Mouse (Mus musculus) MEL (cell line): Measurements from ENCODE around the gene Atp8b4. TPM values are rescaled to one million over a fixed set of nuclear protein-coding genes. Genes with fewer than 3 reads are reported as not detected.
A peak's percentile ranks its signal among the peaks of the same experiment; 100 is the strongest.

Source experiments
- DNase-seq: peaks from one replicate; pipeline ENCODE4 v3.0.0; 2011; ENCODE audit warnings: low read depth, low spot score
- H3K27ac ChIP-seq: 2 replicates; pipeline ENCODE4 v1.5.1; 2012; ENCODE audit warnings: low read depth, mild to moderate bottlenecking, control low read depth, low read length, moderate library complexity; ENCODE audit not compliant: control insufficient read depth
- H3K27me3 ChIP-seq, 2 experiments: fragments of 150-350 bp in 1 of 2; sonication (generic) in 1 of 2; 2 replicates each; pipeline ENCODE4 v1.6.1; 2012; ENCODE audit warnings: low read length in 2 of 2, mild to moderate bottlenecking in 2 of 2, improper control_type of control experiment in 1 of 2, moderate library complexity in 1 of 2; ENCODE audit not compliant: insufficient read depth in 2 of 2, control insufficient read depth in 1 of 2
- H3K36me3 ChIP-seq, 2 experiments: 2 replicates each; pipeline ENCODE4 v1.6.1; 2012 to 2014; ENCODE audit warnings: low read length in 2 of 2, improper control_type of control experiment in 1 of 2, inconsistent platforms in 1 of 2, mild to moderate bottlenecking in 1 of 2; ENCODE audit not compliant: insufficient read depth in 2 of 2, control insufficient read depth in 1 of 2
- H3K4me1 ChIP-seq, 2 experiments: fragments of 150-350 bp in 1 of 2; sonication (generic) in 1 of 2; 2 replicates each; pipeline ENCODE4 v1.6.1; 2012; ENCODE audit warnings: low read length in 2 of 2, improper control_type of control experiment in 1 of 2, mild to moderate bottlenecking in 1 of 2; ENCODE audit not compliant: insufficient read depth in 2 of 2, control insufficient read depth in 1 of 2
- H3K4me3 ChIP-seq, 2 experiments: fragments of 150-350 bp in 1 of 2; sonication (generic) in 1 of 2; 2 replicates each; pipeline ENCODE4 v1.5.1; 2012; ENCODE audit warnings: low read depth in 2 of 2, low read length in 2 of 2, mild to moderate bottlenecking in 2 of 2, moderate library complexity in 2 of 2, control low read depth in 1 of 2, improper control_type of control experiment in 1 of 2; ENCODE audit not compliant: control insufficient read depth in 1 of 2, insufficient read depth in 1 of 2
- H3K79me2 ChIP-seq: 2 replicates; pipeline ENCODE4 v1.6.1; 2012; ENCODE audit warnings: mild to moderate bottlenecking, low read length, moderate library complexity; ENCODE audit not compliant: control insufficient read depth, poor library complexity, insufficient read depth
- H3K9ac ChIP-seq: 2 replicates; pipeline ENCODE4 v1.6.1; 2012; ENCODE audit warnings: low read depth, mild to moderate bottlenecking, control low read depth, low read length, moderate library complexity; ENCODE audit not compliant: control insufficient read depth, poor library complexity, severe bottlenecking
- H3K9me3 ChIP-seq: fragments of 150-350 bp; sonication (generic); replicated peaks from 2 replicates; pipeline ENCODE4 v1.6.1; 2012; ENCODE audit warnings: mild to moderate bottlenecking, low read length, improper control_type of control experiment, moderate library complexity; ENCODE audit not compliant: insufficient read depth
- CTCF ChIP-seq, 3 experiments: IDR thresholded peaks in 2 of 3; conservative IDR thresholded peaks in 1 of 3; 2 replicates each; pipeline ENCODE4 v1.5.1; 2011 to 2012; ENCODE audit warnings: low read length in 3 of 3, low read depth in 2 of 3, mild to moderate bottlenecking in 2 of 3, improper control_type of control experiment in 1 of 3, inconsistent platforms in 1 of 3, mixed read lengths in 1 of 3, moderate library complexity in 1 of 3; ENCODE audit not compliant: control insufficient read depth in 1 of 3, insufficient read depth in 1 of 3, poor library complexity in 1 of 3, severe bottlenecking in 1 of 3
- EP300 ChIP-seq, 2 experiments: IDR thresholded peaks; 2 replicates each; pipeline ENCODE4 v1.6.1; 2011; ENCODE audit warnings: improper control_type of control experiment in 2 of 2, low read length in 2 of 2, low read depth in 1 of 2, mild to moderate bottlenecking in 1 of 2
- GABPA ChIP-seq: IDR thresholded peaks from 2 replicates; pipeline ENCODE4 v1.6.1; 2012; ENCODE audit warnings: low read depth, mild to moderate bottlenecking, inconsistent platforms, low read length, improper control_type of control experiment, moderate library complexity
- GATA1 ChIP-seq: IDR thresholded peaks from 2 replicates; pipeline ENCODE4 v1.6.1; 2011; ENCODE audit warnings: low read depth, low read length, improper control_type of control experiment
- JUND ChIP-seq: IDR thresholded peaks from 2 replicates; pipeline ENCODE4 v1.6.1; 2011; ENCODE audit warnings: low read depth, mild to moderate bottlenecking, improper control_type of control experiment, low read length
- MEF2A ChIP-seq: IDR thresholded peaks from 2 replicates; pipeline ENCODE4 v1.6.1; 2014; ENCODE audit warnings: low read depth, mild to moderate bottlenecking, inconsistent platforms, low read length, improper control_type of control experiment; ENCODE audit not compliant: poor library complexity, insufficient replicate concordance, severe bottlenecking; ENCODE audit errors: extremely low read depth
- POLR2A ChIP-seq, 2 experiments: IDR thresholded peaks; 2 replicates each; pipeline ENCODE4 v1.6.1; 2011 to 2012; ENCODE audit warnings: low read length in 2 of 2, mild to moderate bottlenecking in 2 of 2, control low read depth in 1 of 2, improper control_type of control experiment in 1 of 2, low read depth in 1 of 2, moderate library complexity in 1 of 2; ENCODE audit not compliant: control insufficient read depth in 1 of 2, insufficient read depth in 1 of 2, poor library complexity in 1 of 2
- POLR2AphosphoS5 ChIP-seq: IDR thresholded peaks from 2 replicates; pipeline ENCODE4 v1.6.1; 2012; ENCODE audit warnings: low read depth, borderline replicate concordance, mild to moderate bottlenecking, inconsistent platforms, low read length, moderate library complexity, mixed read lengths
- RAD21 ChIP-seq: IDR thresholded peaks from 2 replicates; pipeline ENCODE4 v1.6.1; 2011; ENCODE audit warnings: mild to moderate bottlenecking, low read depth, low read length, improper control_type of control experiment
- RCOR1 ChIP-seq: IDR thresholded peaks from 2 replicates; pipeline ENCODE4 v1.6.1; 2012; ENCODE audit warnings: low read depth, mild to moderate bottlenecking, inconsistent platforms, low read length, improper control_type of control experiment
- SIN3A ChIP-seq: IDR thresholded peaks from 2 replicates; pipeline ENCODE4 v1.6.1; 2012; ENCODE audit warnings: low read length, improper control_type of control experiment, inconsistent platforms
- SMC3 ChIP-seq: IDR thresholded peaks from 2 replicates; pipeline ENCODE4 v1.6.1; 2011; ENCODE audit warnings: low read depth, low read length, improper control_type of control experiment
- TAL1 ChIP-seq: IDR thresholded peaks from 2 replicates; pipeline ENCODE4 v1.6.1; 2012; ENCODE audit warnings: mild to moderate bottlenecking, inconsistent platforms, low read length, moderate library complexity, mixed read lengths
- UBTF ChIP-seq: IDR thresholded peaks from 2 replicates; pipeline ENCODE4 v1.6.1; 2012; ENCODE audit warnings: low read depth, mild to moderate bottlenecking, inconsistent platforms, low read length, improper control_type of control experiment, moderate library complexity, borderline replicate concordance; ENCODE audit not compliant: insufficient read depth
- ZC3H11A ChIP-seq: IDR thresholded peaks from 2 replicates; pipeline ENCODE4 v1.6.1; 2012; ENCODE audit warnings: low read depth, mild to moderate bottlenecking, inconsistent platforms, low read length, improper control_type of control experiment
- ZNF384 ChIP-seq: IDR thresholded peaks from 2 replicates; pipeline ENCODE4 v1.6.1; 2012; ENCODE audit warnings: low read depth, mild to moderate bottlenecking, inconsistent platforms, low read length, improper control_type of control experiment
- polyA plus RNA-seq, 2 experiments: library from polyadenylated mRNA; stranded (reverse) in 1 of 2; unstranded in 1 of 2; fragments of >175 nt in 1 of 2; fragments of >200 nt in 1 of 2; gene quantifications; 2 replicates each; pipeline versions ENCODE4 v1.2.1 to v1.2.4; 2012; ENCODE audit warnings: low replicate concordance in 2 of 2, low read depth in 1 of 2; ENCODE audit not compliant: insufficient read length in 2 of 2, insufficient read depth in 1 of 2, missing spikeins in 1 of 2
- total RNA-seq: library from RNA; depleted of rRNA; stranded (reverse); fragments of 300-350 nt; gene quantifications from 2 replicates; pipeline ENCODE4 v1.2.3, GENCODE M21; 2012

Atp8b4 gene
- total and polyA plus RNA-seq, 3 experiments: not detected

GRCm38 (mm10) chr2:126521471-126521870 lies 21.0 kb upstream of the Atp8b4 start:
- peaks cover 2 to 13% of the 10 kb centered on the region in 2 experiments for H3K4me1 ChIP-seq
- peak overlapping the region in 1 of 2 experiments; percentile 42; a peak in 2 of 4 replicates for H3K4me3 ChIP-seq
- H3K27me3 ChIP-seq: no peaks in the 10 kb centered on the region
- TF ChIP-seq POLR2AphosphoS5 (no peak), GATA1 (0 out of 2 replicates have a peak, but pooled peaks have one; percentile 7), TAL1 (no peak)
- H3K27ac ChIP-seq: no peak overlapping the region
- H3K36me3 ChIP-seq: peaks cover 0 to 4% of the 10 kb centered on the region in 2 experiments; a peak in 2 of 4 replicates
- no peaks in the 10 kb centered on the region for H3K79me2 ChIP-seq
- H3K9ac ChIP-seq: peak overlapping the region; percentile 31
- DNase-seq: peak; percentile 72
- H3K9me3 ChIP-seq: no peaks in the 10 kb centered on the region

- Histone ChIP-seq H3K4me3 (no peak overlapping the region), H3K27me3 (no peaks in the 10 kb centered on the region), H3K79me2 (no peaks in the 10 kb centered on the region), H3K9ac (peak overlapping the region; percentile 31; the same call in 1 of the 2 replicates), H3K9me3 (no peaks in the 10 kb centered on the region), H3K4me1 (peaks cover 2 to 13% of the 10 kb centered on the region in 2 experiments)
- DNase-seq: peak; percentile 80
- peak; percentile 76 for TF ChIP-seq SMC3
- TF ChIP-seq JUND: no peak
- TF ChIP-seq RAD21: peak; percentile 95
- peak; percentile 50 to 89 (median 70) for TF ChIP-seq CTCF (IDR thresholded peaks at IDR 0.05 in 2 of 3, conservative IDR thresholded peaks at IDR 0.05 in 1 of 3; ENCODE audit: control insufficient read depth in 1 of 3, insufficient read depth in 1 of 3, low read depth in 2 of 3, low read length in 3 of 3, poor library complexity in 1 of 3, severe bottlenecking in 1 of 3)
- TF ChIP-seq EP300 (IDR thresholded peaks at IDR 0.05; ENCODE audit: low read depth in 1 of 2, low read length in 2 of 2): no peak
- TF ChIP-seq RCOR1: no peak
- no peak for TF ChIP-seq UBTF
- no peak for TF ChIP-seq GABPA
- peak; percentile 86 for TF ChIP-seq ZNF384
- TF ChIP-seq POLR2A (IDR thresholded peaks at IDR 0.05; ENCODE audit: control insufficient read depth in 1 of 2, insufficient read depth in 1 of 2, low read depth in 1 of 2, low read length in 2 of 2, poor library complexity in 1 of 2): no peak
- TF ChIP-seq GATA1: peak; percentile 47; the same call in 1 of the 2 replicates
- peak; percentile 76 for TF ChIP-seq ZC3H11A
- TF ChIP-seq SIN3A: peak; percentile 42; the same call in 1 of the 2 replicates
- TF ChIP-seq MEF2A: no peak
- TF ChIP-seq TAL1: no peak
- TF ChIP-seq, all 39 proteins: peak for 7
- H3K36me3 ChIP-seq: peaks cover 0 to 4% of the 10 kb centered on the region in 2 experiments; a peak in 2 of 4 replicates
- no peak overlapping the region for H3K27ac ChIP-seq
These were observed 20.4 kb upstream of the Atp8b4 start for GRCm38 (mm10) chr2:126520828-126521227.
